9 mouse cellular contexts compared by ENCODE assay signal in genomic region chr7:145197042-145197441, GRCm38 (mm10). TPM values are rescaled to one million over a fixed set of nuclear protein-coding genes. Genes with fewer than 3 reads are reported as not detected.
DNase-seq lines count a peak whose midpoint lies in the region; ATAC-seq lines count a peak whose summit lies in the region.
"Had no signal": no experiment of that assay in that cellular context is flagged by ENCODE, and none has a peak within 500 bp of the region (broad histone marks: within the 10 kb centered on the region; RNA-seq: fewer than 3 reads in every experiment).

No protein-coding gene starts in this region.

- no peaks in the 10 kb centered on the region for H3K9me3 ChIP-seq in heart, embryonic 11.5 days (replicated peaks; ENCODE audit: control insufficient read depth, low read length)

- peak; percentile 14 for DNase-seq in 416B (ENCODE audit: low read depth)
- peak; percentile 96 for DNase-seq in brain, adult 2 months (ENCODE audit: low read depth, low spot score)
- DNase-seq in left cerebral cortex, adult 9 months (ENCODE audit: low spot score in 2 of 2) = peak; percentile 92 to 94
- no peak for DNase-seq in spleen, postnatal 4 days (ENCODE audit: low spot score in 2 of 2)
- DNase-seq in gastrocnemius, adult 18-20 months (ENCODE audit: low spot score) = no peak
- DNase-seq in adrenal gland, postnatal 25 days = no peak
- no peak for DNase-seq in kidney, adult 8-10 months

- WGBS in heart, embryonic 11.5 days (ENCODE audit: insufficient replicate concordance) = 72% methylated on average over 3 of the region's 3 CpGs

- H3K36me3 ChIP-seq in heart, embryonic 11.5 days (ENCODE audit: control insufficient read depth, insufficient read depth, low read length) = no peaks in the 10 kb centered on the region

- no peak for ATAC-seq in heart, embryonic 11.5 days (replicated peaks; ENCODE audit: insufficient number of reproducible peaks, low FRiP score, low TSS enrichment)

- no peak overlapping the region for H3K9ac ChIP-seq in heart, embryonic 11.5 days (ENCODE audit: low read depth, low read length)

- H3K4me3 ChIP-seq in heart, embryonic 11.5 days (ENCODE audit: low read depth, low read length) = no peak overlapping the region

- H3K27me3 ChIP-seq in heart, embryonic 11.5 days (ENCODE audit: control insufficient read depth, insufficient read depth, low read length) = no peaks in the 10 kb centered on the region

- no peak overlapping the region for H3K4me2 ChIP-seq in heart, embryonic 11.5 days

- 0 out of 2 replicates have a peak overlapping the region, but pooled peaks have one; percentile 90 for H3K27ac ChIP-seq in heart, embryonic 11.5 days (ENCODE audit: low read depth, low read length)

- peaks cover 35% of the 10 kb centered on the region for H3K4me1 ChIP-seq in heart, embryonic 11.5 days (ENCODE audit: control insufficient read depth, insufficient read depth, low read length)

RNA-seq across cellular contexts. Expression of gene 1810010D01Rik, which starts 10.9 kb away (rescaled TPM):
- polyA plus RNA-seq in heart, embryonic 11.5 days (2014; fragmentation: Nextera tagmentation; extraction: Ambion mirVana) = not detected in 2 replicates
- total RNA-seq in gastrocnemius, adult 18-20 months (2021) = not detected
- total RNA-seq in adrenal gland, postnatal 25 days (2021) = 0.52 TPM in 1 of 2 replicates, not detected in the other
- polyA plus RNA-seq: lung, embryonic 16.5 days had no signal

Comparison
In these comparisons a context has a peak if more than half of its experiments do, and no peak if none do; other contexts are left out.
1. DNase-seq: peak in 416B (single experiment), brain, adult 2 months (single experiment) and left cerebral cortex, adult 9 months (2 of 2); none in spleen, postnatal 4 days (0 of 2), gastrocnemius, adult 18-20 months (single experiment), adrenal gland, postnatal 25 days (single experiment) and kidney, adult 8-10 months (0 of 2).